Mouse (Mus musculus) urinary bladder, adult 2 months (tissue): Measurements from ENCODE around the gene Mapk9. TPM values are rescaled to one million over a fixed set of nuclear protein-coding genes. Genes with fewer than 3 reads are reported as not detected.
A peak's percentile ranks its signal among the peaks of the same experiment; 100 is the strongest.
"Not testable (repeated sequence)": the region's sequence is repeated elsewhere in the genome, so short reads cannot be mapped to it uniquely, and the experiment has no call there.

Experiments used
- DNase-seq: peaks from one replicate; pipeline ENCODE4 v3.0.0; 2022; ENCODE audit warnings: low spot score
- polyA plus RNA-seq: library from polyadenylated mRNA; depleted of rRNA; stranded (reverse); fragments of >200 nt; gene quantifications from 2 replicates; pipeline ENCODE4 v1.2.3, GENCODE M21; 2012; rRNA removed

Mapk9 gene
- 36.5 and 37.6 TPM in 2 replicates for polyA plus RNA-seq

DNA sequence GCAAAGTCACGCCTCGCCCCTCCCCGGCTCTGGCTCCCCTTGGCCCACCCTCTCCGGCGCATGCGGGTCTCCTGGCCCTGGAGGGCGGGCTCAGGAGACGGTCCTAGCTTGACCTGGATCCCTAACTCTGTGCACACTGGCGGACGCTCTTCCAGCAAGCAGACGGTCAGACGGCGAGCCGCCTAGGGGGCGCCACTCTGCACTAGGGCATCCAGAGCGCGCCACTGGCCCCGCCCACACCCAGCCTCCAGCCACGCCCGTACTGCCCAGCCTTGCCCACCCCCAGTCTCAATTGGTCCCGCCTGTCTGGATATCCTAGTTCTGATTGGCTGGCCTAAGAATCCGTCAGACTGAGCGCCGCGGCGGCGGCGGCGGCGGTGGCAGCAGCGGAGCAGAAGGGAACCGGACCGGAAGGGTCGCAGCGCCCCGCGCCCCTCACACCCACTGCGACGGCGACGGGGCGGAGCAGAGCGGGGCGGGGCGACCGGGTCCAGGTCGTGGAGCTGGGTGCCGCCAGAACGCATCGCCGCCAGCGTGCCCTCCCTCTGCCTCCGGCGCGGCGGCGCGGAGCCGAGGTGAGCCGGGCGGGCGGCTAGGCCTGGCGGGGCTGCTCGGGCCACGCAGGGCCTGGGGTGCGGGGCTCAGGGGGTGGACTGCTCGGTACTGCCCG, at the start of gene Mapk9:
Mapk9 (plus strand) TSS at position 351 of the 670 bp plus-strand sequence.
- peak; percentile 93 for DNase-seq

DNA sequence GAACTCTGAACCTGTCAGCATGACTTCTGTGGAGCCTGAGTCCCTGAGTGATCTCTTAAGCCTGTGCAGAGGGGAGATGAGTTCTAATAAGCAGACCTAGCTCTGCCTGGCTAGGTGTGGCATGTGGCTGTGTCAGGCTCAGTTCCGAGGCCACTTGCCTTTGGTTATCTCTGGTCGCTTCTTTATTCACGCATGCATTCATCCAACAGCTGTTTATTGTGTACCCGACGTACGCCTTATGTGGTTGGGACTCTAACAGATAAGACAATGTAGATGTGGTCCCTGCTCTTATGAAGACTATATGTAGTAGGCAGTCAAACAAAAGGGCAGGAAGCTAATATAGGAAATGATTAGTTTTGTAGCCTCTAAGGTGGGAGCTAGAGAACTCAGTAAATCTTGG, 47.6 kb upstream of the Mapk9 start:
- no peak for DNase-seq

DNA sequence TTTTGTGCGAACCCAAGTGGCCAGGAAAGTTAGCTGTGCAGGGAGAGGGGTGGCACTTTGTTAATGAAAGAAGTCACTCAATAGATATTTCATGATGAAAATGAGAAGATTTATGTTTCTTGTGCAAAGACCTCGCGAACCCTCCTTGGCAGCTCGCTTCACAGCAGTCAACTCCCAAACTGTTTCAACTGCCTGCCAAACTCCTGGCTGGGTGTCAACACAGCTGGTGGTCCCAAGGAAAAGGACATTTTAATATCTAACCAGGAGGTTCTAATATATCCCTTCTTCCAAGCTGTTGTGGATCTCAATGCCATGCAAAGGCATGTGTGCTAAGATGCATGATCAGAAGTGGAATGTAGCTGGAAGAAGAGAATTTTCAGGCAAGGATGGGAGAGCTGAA, 45.0 kb upstream of the Mapk9 start:
- no peak for DNase-seq

DNA sequence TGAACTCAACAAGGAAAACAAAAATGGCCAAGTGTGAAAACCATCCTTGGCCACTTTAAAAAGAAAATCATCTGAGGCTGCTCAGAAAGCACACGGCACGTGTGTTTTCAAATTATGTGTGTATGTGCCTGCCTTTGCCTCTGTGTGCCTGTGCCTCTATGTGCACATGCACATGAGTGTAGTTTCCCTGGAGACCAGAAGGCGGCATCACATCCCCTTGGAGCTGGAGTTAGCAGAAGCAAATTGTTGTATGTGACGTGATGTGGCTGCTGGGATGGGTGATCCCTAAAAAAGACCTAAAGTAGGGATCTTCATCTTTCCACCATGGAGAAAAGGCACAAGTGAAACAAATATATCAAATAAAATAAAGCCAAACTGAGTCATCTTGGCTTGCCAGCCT, 42.8 kb upstream of the Mapk9 start:
- DNase-seq = no peak

DNA sequence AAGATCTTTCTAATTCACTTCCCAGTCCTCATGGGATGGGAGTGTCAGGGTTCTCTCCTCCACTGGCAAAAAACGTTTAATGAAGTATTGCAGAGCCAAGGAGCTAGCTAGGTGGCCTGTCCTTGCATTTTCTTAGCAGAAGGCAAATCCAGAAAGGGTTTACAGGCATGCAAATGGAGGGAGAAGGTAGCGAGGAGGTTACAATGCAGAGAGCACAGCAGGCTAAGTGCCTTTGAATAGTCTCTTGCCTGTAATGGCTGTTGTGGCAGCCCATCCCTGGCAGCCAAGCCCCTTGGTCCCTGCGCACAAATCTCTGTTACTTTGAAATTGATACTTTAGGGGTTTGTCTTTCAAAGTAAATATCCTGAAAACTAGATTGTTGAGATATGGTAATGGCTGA, 40.3 kb upstream of the Mapk9 start:
- no peak for DNase-seq

DNA sequence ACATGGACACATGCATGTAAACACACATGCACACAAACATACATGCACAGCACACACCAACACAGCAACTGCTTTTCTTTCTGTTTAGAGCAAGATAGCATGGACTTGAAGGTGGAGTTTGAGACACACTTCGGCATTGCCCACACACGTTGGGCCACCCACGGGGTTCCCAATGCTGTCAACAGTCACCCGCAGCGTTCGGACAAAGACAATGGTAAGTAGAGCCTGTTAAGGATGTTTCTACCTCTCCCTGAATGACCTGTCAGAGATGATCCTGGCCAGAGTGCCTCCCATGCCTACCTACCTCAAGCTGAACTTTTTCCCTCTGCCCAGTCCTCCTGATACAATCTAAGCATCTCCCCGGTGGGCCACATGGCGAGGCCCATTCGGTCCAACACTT, 37.6 kb upstream of the Mapk9 start:
- no peak for DNase-seq

DNA sequence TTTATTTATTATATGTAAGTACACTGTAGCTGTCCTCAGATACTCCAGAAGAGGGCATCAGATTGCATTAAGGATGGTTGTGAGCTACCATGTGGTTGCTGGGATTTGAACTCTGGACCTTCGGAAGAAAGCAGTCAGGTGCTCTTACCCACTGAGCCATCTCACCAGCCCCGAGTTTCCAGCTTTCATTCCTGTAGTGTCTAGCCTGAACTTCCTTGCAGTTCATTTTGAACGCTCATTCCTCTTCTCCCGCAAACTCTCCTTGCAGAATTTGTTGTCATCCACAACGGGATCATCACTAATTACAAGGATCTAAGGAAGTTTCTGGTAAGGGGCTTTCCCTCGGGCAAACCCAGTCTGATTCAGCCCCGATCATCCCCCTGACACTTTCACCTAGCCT, 35.9 kb upstream of the Mapk9 start:
- not testable (repeated sequence) for DNase-seq

DNA sequence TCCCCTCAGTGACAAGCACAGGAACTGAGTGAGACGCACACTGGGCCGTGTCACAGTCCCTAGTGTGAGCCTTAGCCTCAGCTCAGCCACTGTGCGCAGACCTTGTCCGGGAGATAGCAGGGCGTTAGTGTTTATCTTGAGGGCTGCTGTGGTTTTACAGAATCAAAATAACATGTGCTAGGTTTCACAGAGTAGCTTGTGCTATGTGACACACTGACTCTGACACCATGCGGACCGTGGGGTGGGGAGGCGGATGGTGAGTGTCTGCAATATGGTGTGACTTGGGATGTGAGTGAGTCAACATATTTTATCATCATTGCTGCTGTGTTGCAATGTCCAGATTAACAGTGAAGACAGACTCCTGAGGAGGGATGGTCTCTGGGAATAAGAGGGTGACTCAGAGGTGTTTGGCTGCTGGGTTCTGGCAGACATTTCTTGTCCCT, 35.4 kb upstream of the Mapk9 start:
- DNase-seq = no peak

DNA sequence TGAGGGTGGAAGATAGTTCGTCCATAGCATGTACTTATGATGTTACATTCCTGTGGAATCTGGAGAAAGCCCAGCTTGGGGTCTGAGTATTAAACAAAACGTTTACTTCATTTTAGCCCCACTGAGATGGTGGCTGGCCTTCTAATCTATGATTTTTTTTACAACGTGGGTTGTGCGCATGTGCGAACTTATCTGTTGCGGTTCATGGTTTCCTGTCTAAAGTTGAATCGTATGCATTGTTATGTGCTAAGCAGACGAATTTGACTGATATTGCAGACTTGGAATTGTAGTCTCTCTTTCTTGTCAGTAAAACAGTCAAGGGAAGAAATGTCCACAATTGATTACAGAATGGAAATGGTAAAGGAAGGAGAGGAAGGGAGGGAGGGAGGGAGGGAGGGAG, 34.7 kb upstream of the Mapk9 start:
- DNase-seq = no peak

DNA sequence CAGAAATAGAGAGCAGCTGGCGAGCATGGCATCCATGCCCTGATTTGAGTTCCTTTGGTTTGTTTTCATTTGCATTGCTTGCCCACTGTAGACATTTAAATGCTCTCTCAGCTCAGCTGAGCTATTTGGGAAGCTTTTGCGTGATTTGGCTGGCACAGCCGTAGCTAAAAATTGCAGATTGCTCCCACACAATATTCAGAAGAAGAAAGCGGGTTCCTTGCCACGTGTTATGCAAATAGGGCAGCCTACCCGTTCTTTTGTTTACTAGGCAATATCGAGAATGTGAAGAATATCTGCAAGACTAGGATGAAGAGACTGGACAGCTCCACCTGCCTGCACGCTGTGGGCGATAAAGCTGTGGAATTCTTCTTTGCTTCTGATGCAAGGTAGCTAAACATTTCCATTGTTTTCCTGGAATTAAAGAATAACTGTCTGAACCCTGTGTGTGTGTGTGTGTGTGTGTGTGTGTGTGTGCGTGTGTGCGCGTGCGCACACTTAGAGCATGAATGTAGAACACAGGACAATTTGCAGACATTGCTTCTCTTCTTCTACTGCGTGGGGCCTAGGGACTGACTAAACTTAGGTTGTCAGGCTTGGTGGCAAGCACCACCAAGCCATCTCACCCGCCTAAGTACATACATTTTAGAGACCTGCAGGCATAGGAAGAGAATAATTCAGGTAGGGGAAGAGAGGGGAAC, 27.5 kb upstream of the Mapk9 start:
- DNase-seq = no peak

DNA sequence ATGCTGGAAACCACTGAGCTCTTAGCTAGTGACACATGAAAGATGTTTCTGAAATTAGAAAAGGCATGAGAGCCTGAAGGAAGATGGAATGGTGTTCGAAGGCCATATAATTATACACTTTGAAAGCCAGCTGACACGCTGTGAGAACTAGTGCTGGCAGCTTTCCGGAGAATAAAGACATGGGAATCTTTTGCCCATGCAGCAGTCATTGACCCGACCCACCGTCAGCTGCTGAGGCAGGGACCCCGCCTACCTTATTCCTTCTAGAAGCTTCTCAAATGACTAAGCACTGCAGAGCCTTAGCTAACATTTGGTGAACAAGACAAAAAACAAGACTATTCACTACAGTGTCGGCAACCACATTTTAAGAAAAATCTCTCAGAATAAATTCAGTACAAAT, 26.9 kb upstream of the Mapk9 start:
- DNase-seq = no peak

DNA sequence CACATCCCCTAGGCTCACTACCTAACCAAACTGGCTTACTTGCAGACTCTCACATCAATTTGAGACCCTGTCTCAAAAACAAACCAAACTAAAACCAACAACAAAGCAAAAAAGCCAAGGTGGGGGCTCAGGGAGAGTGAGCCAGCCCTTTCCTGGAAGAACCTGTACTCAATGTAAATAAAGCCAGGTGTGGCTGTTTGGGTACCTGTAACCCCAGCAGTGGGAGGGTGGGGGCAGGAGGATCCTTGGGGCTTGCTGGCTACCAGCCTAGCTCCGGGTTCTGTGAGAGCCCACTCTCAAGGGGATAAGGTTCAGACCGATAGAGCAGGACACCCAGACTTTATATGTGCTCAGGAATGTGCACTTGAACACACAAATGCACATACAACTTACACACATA, 25.6 kb upstream of the Mapk9 start:
- DNase-seq = no peak

DNA sequence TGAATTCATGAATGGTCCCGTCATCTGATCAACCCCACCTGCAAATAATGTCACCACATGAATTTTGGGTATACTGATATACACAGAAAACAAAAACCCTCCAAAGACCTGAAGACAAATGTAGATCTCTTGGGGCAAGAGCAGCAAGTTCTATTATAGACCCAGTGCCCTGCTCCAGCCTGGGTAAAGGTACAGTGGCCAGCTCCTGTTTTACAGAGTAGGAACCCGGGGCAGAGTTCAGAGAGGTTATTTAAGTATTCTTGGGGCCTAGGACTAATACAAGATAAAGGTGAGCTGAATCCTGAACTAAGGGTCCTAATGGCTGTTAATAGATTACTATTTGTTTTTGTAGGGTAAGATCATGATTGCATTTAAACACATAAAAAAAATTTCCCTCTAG, 25.0 kb upstream of the Mapk9 start:
- no peak for DNase-seq

DNA sequence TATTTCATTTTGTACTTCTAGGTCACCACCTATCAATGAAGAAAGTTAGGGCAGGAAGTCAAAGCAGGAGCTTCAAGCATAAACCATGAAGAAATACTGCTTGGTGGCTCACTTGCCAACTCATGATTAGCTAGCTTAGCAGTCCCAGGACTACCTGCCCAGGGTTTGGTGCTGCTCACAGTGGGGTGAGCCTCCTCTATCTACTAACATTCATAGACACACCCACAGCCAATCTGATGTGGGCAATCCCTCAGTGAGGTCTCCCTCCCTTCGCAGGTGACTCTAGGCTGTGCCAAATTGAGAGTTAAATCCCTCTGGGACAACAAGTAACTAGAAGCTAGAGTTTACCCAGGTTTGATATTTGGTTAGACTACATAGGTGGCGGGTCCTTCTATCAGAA, 24.2 kb upstream of the Mapk9 start:
- no peak for DNase-seq

DNA sequence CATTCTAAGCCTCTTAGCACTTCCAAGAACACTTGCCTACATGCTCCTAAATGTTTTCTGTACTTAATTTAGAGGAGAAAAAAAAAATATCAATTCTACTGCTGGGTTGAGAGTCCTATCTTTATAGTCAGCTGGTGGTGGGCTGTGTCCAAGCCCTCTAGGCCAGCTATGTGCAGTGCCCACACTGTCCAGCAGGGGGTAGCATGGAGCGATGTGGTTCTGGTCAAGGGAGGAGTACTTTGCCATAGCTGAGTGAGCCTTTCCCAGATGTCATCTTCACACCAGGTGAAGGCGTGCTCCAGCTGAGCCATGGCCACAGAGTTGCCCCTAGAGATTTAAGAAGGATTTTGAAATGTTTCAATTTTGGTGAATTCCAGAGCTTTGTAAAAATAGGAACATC, 21.7 kb upstream of the Mapk9 start:
- peak; percentile 65 for DNase-seq

DNA sequence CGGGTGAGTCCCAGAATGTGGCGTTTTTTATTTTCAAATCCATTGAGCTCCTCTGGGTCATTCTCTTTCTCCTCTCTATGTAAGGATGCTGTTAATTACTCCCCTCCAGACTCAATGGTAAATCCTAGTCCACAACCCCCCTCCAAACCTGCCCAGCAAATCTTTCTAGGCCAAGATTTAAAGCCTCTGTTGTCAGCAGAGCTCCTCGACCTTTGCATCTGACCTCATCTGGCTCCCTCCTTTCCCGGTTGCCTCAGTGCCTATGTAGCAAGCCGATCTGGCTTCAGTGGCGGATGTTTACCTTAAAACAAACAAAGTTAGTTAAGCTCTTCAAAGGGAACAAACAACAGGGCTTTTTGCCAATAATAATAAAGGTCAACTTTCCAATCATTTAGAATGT, 19.3 kb upstream of the Mapk9 start:
- DNase-seq = no peak

DNA sequence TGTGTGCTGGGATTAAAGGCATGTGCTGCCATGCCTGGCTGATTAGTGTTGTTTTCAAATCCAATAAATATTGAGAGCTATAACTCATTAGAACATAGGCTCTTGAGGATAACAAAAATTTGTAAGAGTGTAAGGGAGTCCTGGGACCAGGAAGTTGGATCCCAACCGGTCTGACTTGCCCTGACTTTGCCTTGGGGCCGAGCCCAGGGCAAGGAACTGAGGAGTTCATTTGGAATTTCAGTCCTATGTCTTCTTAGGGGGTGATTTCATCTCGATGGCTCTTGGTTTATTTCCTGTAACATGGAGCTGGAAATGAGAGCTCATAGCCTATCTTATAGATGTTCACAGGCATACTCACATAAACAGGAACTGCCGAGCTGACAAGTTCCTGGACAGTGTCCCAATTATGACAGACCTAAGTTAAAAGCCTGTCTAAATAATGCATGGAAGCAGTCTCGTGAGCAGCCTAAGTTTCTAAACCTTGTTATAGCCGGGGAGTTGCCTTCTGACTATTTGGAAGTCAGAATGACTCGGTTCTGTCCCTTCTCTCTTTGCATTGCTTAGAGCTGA, 17.3 kb upstream of the Mapk9 start:
- no peak for DNase-seq

DNA sequence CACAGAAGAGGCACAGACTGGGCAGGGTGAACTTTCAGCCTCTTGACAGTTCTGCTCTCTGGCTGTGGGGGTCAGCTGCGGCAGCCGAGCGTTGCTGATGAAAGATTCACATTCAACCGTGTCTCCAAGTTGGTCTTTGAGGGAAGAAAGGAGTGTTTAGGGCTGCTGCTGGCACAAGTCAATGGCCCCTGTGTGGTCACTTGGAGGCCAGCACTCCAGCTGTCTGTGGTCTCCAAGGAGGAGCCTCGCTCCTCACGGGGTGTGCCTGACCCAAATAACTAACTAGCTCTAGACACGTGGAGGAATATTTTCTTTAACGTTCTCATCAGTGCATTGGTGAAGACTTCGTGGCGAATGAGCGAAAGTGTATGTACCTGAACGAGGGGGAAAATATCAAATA, 14.6 kb upstream of the Mapk9 start:
- DNase-seq = no peak

DNA sequence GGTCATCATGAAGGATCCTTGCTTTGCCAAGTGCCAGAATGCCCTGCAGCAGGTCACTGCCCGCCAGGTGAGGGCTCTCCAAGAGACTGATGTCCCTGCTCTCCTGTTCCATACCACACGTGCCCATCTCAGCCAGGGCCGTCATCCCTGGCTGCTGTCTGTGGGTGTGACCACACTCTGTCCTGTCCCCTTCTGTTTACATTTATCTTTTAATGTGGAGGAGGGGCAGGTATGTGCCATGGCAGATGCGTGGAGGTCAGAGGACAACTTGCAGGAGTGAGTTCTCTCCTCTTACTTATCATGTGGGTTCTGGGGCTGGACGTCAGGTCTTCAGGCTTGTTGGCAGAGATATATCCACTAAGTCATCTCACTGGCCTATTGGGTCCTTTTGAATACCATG, 13.6 kb upstream of the Mapk9 start:
- DNase-seq = no peak

DNA sequence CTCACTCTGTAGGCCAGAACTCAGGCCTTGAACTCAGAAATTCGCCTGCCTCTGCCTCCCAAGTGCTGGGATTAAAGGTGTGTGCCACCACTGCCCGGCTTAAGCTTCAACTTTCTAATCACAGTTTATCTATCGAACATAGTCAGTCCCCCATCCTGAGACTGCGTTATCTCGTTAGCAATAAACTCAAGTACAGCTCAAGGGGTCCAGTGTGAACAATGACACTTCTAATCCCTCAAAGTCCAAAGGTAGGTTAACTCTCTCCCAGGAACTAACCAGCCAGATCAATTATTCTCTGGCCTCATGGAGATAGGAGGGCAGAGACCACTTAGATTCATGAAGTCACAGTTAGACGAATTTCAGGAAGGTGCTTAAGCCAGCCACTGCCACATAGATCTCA, 12.3 kb upstream of the Mapk9 start:
- DNase-seq = no peak

DNA sequence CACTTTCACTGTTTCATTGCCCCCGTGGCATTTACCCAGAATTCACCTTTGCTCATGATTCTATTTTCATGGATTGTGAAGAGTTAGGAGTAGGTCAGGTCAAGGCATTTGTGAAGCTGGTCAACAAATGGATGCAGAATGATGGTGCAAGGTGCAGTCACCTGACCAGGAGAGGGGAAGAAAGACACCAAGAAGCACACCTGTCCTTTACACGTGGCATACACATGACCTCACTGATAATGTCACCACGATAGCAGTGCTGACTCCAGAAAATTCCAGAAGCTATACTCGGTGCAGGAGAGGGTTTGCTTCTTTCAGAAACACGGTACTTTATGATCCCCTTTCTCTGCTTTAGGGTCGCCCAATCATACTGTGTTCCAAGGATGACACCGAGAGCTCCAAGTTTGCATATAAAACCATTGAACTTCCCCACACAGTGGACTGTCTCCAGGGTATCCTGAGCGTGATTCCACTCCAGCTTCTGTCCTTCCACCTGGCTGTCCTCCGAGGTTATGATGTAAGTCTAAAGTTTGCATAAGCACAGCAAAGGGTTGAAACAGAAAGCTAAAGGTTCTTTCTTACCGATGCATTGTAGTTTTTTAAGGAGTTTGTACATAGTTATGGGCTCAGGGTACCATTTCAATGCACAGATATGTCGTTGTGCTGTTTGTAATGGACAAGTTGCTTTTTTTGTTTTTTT, 11.1 kb upstream of the Mapk9 start:
- DNase-seq = no peak

DNA sequence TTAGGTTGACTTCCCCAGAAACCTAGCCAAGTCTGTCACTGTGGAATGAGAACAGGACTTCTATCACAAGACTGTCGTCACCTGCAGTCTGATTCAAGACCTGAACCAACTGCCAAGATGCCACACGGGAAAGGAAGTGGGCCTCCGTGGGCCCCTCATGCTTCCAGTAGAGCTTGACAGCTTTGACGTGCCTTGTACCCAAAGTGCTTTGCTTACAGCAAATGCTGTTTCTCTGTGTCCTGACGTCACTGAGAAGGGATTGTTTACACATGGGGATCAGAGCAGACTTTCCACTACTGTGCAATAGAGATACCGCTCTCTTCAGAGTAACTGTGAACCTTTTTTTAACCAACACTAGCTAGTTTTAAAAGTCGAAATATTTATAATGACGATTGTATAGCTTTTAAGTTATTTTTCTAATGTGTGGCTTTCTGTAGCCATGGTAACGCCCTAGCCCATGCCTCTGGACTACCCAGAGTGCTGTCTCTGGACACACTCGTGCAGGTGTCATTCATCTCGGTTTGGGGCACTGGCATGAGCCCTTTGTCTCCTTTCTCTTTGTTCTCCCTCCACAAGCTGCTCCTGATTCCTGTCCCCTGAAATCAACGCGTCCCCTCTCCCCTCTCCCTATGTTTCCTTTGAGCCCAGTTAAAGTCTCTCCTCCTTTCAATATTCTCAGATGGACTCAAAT, 8.7 kb upstream of the Mapk9 start:
- DNase-seq = peak; percentile 10
